Mouse (Mus musculus) forebrain, embryonic 16.5 days (tissue): ENCODE data around the gene Sf3a2. TPM values are rescaled to one million over a fixed set of nuclear protein-coding genes. Genes with fewer than 3 reads are reported as not detected.

Source experiments
- ATAC-seq: fragments of 200-750 bp; cut with Nextera tagmentation; 2 replicates; pipeline ENCODE4 v1.8.0; 2017; ENCODE audit warnings: mild to moderate bottlenecking, moderate library complexity
- H3K27ac ChIP-seq: fragments of 300-500 bp; sonication (generic); 2 replicates; pipeline ENCODE4 v1.5.1; 2014; ENCODE audit warnings: low read length, control low read depth
- H3K27me3 ChIP-seq: fragments of 300-500 bp; sonication (generic); replicated peaks from 2 replicates; pipeline ENCODE4 v1.6.1; 2014; ENCODE audit warnings: low read length; ENCODE audit not compliant: control insufficient read depth, insufficient read depth
- H3K36me3 ChIP-seq: fragments of 300-500 bp; sonication (generic); 2 replicates; pipeline ENCODE4 v1.6.1; 2014; ENCODE audit not compliant: control insufficient read depth, insufficient read depth
- H3K4me1 ChIP-seq: fragments of 300-500 bp; sonication (generic); replicated peaks from 2 replicates; pipeline ENCODE4 v1.6.1; 2014; ENCODE audit warnings: low read length; ENCODE audit not compliant: control insufficient read depth, insufficient read depth
- H3K4me2 ChIP-seq: fragments of 300-500 bp; sonication (generic); 2 replicates; pipeline ENCODE4 v1.6.1; 2014; ENCODE audit warnings: mild to moderate bottlenecking, low read length, control low read depth
- H3K4me3 ChIP-seq: fragments of 300-500 bp; sonication (generic); replicated peaks from 2 replicates; pipeline ENCODE4 v1.5.1; 2014; ENCODE audit warnings: mild to moderate bottlenecking, low read length, control low read depth
- H3K9ac ChIP-seq: fragments of 300-500 bp; sonication (generic); replicated peaks from 2 replicates; pipeline ENCODE4 v1.6.1; 2014; ENCODE audit warnings: low read depth, low read length, control low read depth
- H3K9me3 ChIP-seq: fragments of 300-500 bp; sonication (generic); 2 replicates; pipeline ENCODE4 v1.6.1; 2016; ENCODE audit warnings: low read length; ENCODE audit not compliant: control insufficient read depth
- WGBS: fragments of 180-500 bp; shearing (Covaris S2); extraction: QIAGEN DNeasy Blood & Tissue Kit; methylation state at CpG from one replicate; pipeline ENCODE4 v1.1.7; 2014; 5-methylcytosine and 5-hydroxymethylcytosine counted together
- polyA plus RNA-seq: library from polyadenylated mRNA; unstranded; fragments of >200 nt; fragmentation: Nextera tagmentation; extraction: Ambion mirVana; gene quantifications from 2 replicates; pipeline ENCODE4 v1.2.1, GENCODE M21; 2015

Sf3a2 gene
- polyA plus RNA-seq, 1 experiment from 2014 or later: 65.1 TPM

GRCm38 (mm10) chr10:80773816-80774215, 24.2 kb upstream of the Sf3a2 start:
- Histone ChIP-seq H3K9me3 (no peaks in the 10 kb centered on the region), H3K4me1 (peaks cover 7% of the 10 kb centered on the region), H3K27me3 (no peaks in the 10 kb centered on the region), H3K36me3 (peaks cover 47% of the 10 kb centered on the region), H3K27ac (peak overlapping the region; percentile 77), H3K4me2 (no peak overlapping the region), H3K9ac (no peak overlapping the region), H3K4me3 (no peak overlapping the region)
- ATAC-seq: no peak
- WGBS: 90% methylated on average over 5 of the region's 5 CpGs

DNA sequence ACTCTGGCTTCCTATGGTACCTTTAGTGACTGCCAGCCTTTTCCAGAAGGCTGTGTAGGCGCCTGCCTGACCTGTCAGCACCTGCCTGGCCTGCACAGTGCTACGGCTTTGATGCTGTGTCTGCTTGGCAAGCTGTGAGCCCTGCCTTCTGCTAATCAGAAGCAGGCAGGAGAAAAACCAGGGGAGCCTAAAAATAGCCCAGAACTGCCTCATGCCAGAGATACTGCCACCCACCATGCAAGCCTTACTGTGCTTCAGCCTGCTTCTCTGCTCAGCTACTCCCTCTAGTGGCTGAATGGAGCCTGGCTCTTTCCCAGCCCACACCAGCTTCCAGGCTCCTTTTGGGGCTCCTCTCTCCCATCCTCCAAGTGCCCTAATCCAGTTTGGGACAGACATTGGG, 23.4 kb upstream of the Sf3a2 start:
- Histone ChIP-seq H3K4me3 (no peak overlapping the region), H3K36me3 (peaks cover 45% of the 10 kb centered on the region), H3K4me2 (no peak overlapping the region), H3K27me3 (no peaks in the 10 kb centered on the region), H3K9ac (peak overlapping the region; percentile 14; the same call in 1 of the 2 replicates), H3K27ac (peak overlapping the region; percentile 77), H3K9me3 (no peaks in the 10 kb centered on the region), H3K4me1 (peaks cover 7% of the 10 kb centered on the region)
- 47% methylated on average over 2 of the region's 2 CpGs for WGBS
- peak; percentile 89 for ATAC-seq

- peaks cover 45% of the 10 kb centered on the region for H3K36me3 ChIP-seq
- ATAC-seq: 0 out of 2 replicates have a peak, but pooled peaks have one; percentile 16
- whole genome bisulfite sequencing: 90% methylated on average over 4 of the region's 4 CpGs
- H3K27ac ChIP-seq: no peak overlapping the region
- H3K4me2 ChIP-seq: no peak overlapping the region
- H3K4me1 ChIP-seq: peaks cover 7% of the 10 kb centered on the region
- H3K27me3 ChIP-seq: no peaks in the 10 kb centered on the region
- no peak overlapping the region for H3K4me3 ChIP-seq
- H3K9me3 ChIP-seq: no peaks in the 10 kb centered on the region
- no peak overlapping the region for H3K9ac ChIP-seq
Observed at GRCm38 (mm10) chr10:80774981-80775380, 23.0 kb upstream of the Sf3a2 start.

GRCm38 (mm10) chr10:80775731-80776130, 22.3 kb upstream of the Sf3a2 start:
- Histone ChIP-seq H3K4me2 (no peak overlapping the region), H3K9ac (no peak overlapping the region), H3K9me3 (no peaks in the 10 kb centered on the region), H3K36me3 (peaks cover 40% of the 10 kb centered on the region), H3K27me3 (no peaks in the 10 kb centered on the region), H3K27ac (no peak overlapping the region), H3K4me3 (no peak overlapping the region), H3K4me1 (peaks cover 7% of the 10 kb centered on the region)
- no peak for ATAC-seq
- WGBS: 93% methylated on average over 4 of the region's 4 CpGs

DNA sequence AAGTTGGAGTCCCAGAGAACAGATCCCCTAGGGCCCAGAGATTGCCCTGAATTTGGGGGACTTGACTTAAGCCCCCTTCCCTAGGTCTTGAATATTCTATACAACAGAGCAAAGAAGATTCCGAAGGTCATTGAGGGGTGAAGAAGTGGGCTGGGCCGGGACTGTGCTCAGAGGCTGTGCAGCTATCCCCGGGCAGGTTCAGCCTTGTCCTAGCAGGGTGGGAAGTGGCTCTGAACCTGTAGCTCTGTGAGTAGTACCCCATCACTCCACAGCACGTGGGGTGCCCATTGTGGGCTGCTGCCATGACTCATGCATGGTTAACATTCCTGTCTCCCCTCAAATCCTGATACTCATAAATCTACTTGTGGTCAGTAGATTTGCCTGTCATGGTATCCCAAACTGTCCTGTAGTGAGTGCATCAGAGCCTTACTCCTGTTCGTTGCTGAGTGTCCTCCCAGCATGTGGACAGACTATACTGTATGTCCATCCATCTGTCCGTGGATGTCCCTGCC, 21.6 kb upstream of the Sf3a2 start:
- Histone ChIP-seq H3K27ac (no peak overlapping the region), H3K9me3 (no peaks in the 10 kb centered on the region), H3K9ac (no peak overlapping the region), H3K4me1 (peaks cover 7% of the 10 kb centered on the region), H3K27me3 (no peaks in the 10 kb centered on the region), H3K4me2 (no peak overlapping the region), H3K4me3 (no peak overlapping the region), H3K36me3 (peaks cover 42% of the 10 kb centered on the region)
- 83% methylated on average over 6 of the region's 6 CpGs for WGBS
- ATAC-seq: no peak

DNA sequence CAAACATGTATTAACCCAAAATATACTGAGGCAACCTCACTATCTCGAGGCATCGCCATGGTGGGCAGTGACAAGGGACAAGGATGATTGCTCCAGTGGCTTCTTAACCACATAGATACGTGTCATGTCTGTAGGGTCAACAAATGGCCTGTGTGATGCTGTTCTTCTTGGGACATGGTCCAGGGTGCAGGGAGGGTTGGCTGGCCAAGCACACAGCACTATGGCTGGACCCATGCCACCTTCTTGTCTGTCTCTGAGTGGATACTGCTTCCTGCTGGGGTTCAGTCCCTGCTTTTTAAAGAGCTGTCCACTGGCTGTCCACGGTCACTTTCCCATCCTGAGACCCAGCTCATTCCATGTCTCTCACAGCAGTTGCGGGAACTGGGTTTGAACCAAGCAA, 20.9 kb upstream of the Sf3a2 start:
- Histone ChIP-seq H3K9ac (no peak overlapping the region), H3K27me3 (no peaks in the 10 kb centered on the region), H3K9me3 (no peaks in the 10 kb centered on the region), H3K4me3 (no peak overlapping the region), H3K27ac (no peak overlapping the region), H3K36me3 (peaks cover 41% of the 10 kb centered on the region), H3K4me2 (no peak overlapping the region), H3K4me1 (peaks cover 7% of the 10 kb centered on the region)
- ATAC-seq: no peak
- WGBS: 95% methylated on average over 5 of the region's 5 CpGs

GRCm38 (mm10) chr10:80779565-80779964, 18.4 kb upstream of the Sf3a2 start:
- Histone ChIP-seq H3K9me3 (no peaks in the 10 kb centered on the region), H3K27me3 (no peaks in the 10 kb centered on the region), H3K9ac (no peak overlapping the region), H3K36me3 (peaks cover 50% of the 10 kb centered on the region), H3K4me2 (no peak overlapping the region), H3K27ac (no peak overlapping the region), H3K4me1 (no peaks in the 10 kb centered on the region; the same call in 1 of the 2 replicates), H3K4me3 (no peak overlapping the region)
- ATAC-seq: no peak

DNA sequence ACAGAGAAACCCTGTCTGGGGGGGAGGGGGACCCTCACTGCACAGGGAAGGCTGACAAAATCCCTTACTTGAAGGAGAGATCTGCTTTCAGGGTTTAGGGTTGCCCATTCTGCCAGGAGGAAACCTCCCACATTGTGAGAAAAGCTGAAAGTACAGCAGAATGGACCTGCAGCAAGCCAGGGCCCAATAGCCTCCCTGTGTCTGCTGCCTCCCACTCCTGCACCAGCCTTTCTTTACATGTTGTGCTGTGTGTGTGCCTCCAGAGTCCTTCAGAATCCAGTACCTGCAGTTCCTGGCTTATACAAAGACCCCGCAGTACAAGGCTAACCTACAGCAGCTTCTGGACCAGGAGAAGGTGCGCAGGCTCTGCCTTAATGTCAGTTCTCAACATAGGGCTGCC, 13.7 kb upstream of the Sf3a2 start:
- Histone ChIP-seq H3K27me3 (no peaks in the 10 kb centered on the region), H3K9ac (no peak overlapping the region), H3K36me3 (peaks cover 66% of the 10 kb centered on the region), H3K4me1 (no peaks in the 10 kb centered on the region), H3K4me2 (no peak overlapping the region), H3K4me3 (no peak overlapping the region), H3K27ac (no peak overlapping the region), H3K9me3 (no peaks in the 10 kb centered on the region)
- ATAC-seq: no peak
- WGBS: 96% methylated on average over 2 of the region's 2 CpGs

GRCm38 (mm10) chr10:80784871-80785270, 13.1 kb upstream of the Sf3a2 start:
- H3K9me3 ChIP-seq: no peaks in the 10 kb centered on the region
- H3K4me3 ChIP-seq: no peak overlapping the region
- no peak for ATAC-seq
- peaks cover 69% of the 10 kb centered on the region for H3K36me3 ChIP-seq
- H3K4me2 ChIP-seq: no peak overlapping the region
- H3K9ac ChIP-seq: no peak overlapping the region
- H3K4me1 ChIP-seq: no peaks in the 10 kb centered on the region
- no peaks in the 10 kb centered on the region for H3K27me3 ChIP-seq
- H3K27ac ChIP-seq: no peak overlapping the region
- WGBS: 80% methylated on average over 12 of the region's 12 CpGs

DNA sequence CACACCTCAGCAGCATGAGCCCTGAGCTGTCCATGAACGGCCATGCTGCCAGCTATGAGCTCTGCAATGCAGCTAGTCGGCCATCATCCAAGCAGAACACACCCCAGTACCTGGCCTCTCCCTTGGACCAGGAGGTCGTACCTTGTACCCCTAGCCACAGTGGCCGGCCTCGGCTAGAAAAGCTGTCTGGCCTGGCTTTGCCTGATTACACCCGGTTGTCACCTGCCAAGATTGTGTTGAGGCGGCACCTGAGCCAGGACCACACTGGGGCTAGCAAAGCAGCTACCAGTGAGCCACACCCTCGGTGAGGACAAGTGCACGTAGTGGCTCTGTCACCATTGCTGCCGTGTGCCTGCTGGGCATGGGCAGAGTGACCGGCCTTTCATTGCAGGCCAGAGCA, 12.0 kb upstream of the Sf3a2 start:
- no peak overlapping the region for H3K4me3 ChIP-seq
- H3K4me1 ChIP-seq: no peaks in the 10 kb centered on the region
- no peaks in the 10 kb centered on the region for H3K27me3 ChIP-seq
- no peak overlapping the region for H3K9ac ChIP-seq
- no peak overlapping the region for H3K4me2 ChIP-seq
- ATAC-seq: no peak
- peaks cover 74% of the 10 kb centered on the region for H3K36me3 ChIP-seq
- 95% methylated on average over 11 of the region's 11 CpGs for WGBS
- no peak overlapping the region for H3K27ac ChIP-seq
- no peaks in the 10 kb centered on the region for H3K9me3 ChIP-seq
